Mouse (Mus musculus) ES-E14 (cell line): ENCODE results near the gene Dok5.

Experiments
- CHD2 ChIP-seq: IDR thresholded peaks from 2 replicates; pipeline ENCODE4 v1.6.1; 2014; ENCODE audit warnings: mild to moderate bottlenecking, low read depth, low read length, inconsistent platforms
- HCFC1 ChIP-seq: IDR thresholded peaks from 2 replicates; pipeline ENCODE4 v1.6.1; 2012; ENCODE audit warnings: low read length, inconsistent platforms, borderline replicate concordance; ENCODE audit not compliant: insufficient read depth
- MAFK ChIP-seq: IDR thresholded peaks from 2 replicates; pipeline ENCODE4 v1.6.1; 2014; ENCODE audit warnings: mild to moderate bottlenecking, low read depth, low read length, inconsistent platforms; ENCODE audit not compliant: insufficient read depth
- ZNF384 ChIP-seq: IDR thresholded peaks from 2 replicates; pipeline ENCODE4 v1.6.1; 2012; ENCODE audit warnings: low read depth, low read length, inconsistent platforms

- TF ChIP-seq MAFK (no peak), ZNF384 (no peak), HCFC1 (no peak), CHD2 (no peak)
These were observed 36.3 kb upstream of the Dok5 start for GRCm38 (mm10) chr2:170695071-170695936.
